Mouse (Mus musculus) liver, embryonic 16.5 days (tissue): ENCODE data around the gene Myrip. TPM values are rescaled to one million over a fixed set of nuclear protein-coding genes. Genes with fewer than 3 reads are reported as not detected.

Source experiments
- ATAC-seq: fragments of 200-750 bp; cut with Nextera tagmentation; 2 replicates; pipeline ENCODE4 v1.8.0; 2017; ENCODE audit warnings: low read depth, mild to moderate bottlenecking, moderate number of reproducible peaks, moderate library complexity
- H3K27ac ChIP-seq: fragments of 300-500 bp; sonication (generic); 2 replicates; pipeline ENCODE4 v1.5.1; 2014; ENCODE audit warnings: mild to moderate bottlenecking, low read length
- H3K27me3 ChIP-seq: fragments of 300-500 bp; sonication (generic); 2 replicates; pipeline ENCODE4 v1.6.1; 2014; ENCODE audit warnings: low read depth, low read length, mixed read lengths; ENCODE audit not compliant: control insufficient read depth, insufficient read depth
- H3K36me3 ChIP-seq: fragments of 300-500 bp; sonication (generic); 2 replicates; pipeline ENCODE4 v1.6.1; 2014; ENCODE audit warnings: mild to moderate bottlenecking; ENCODE audit not compliant: control insufficient read depth, insufficient read depth
- H3K4me1 ChIP-seq: fragments of 300-500 bp; sonication (generic); 2 replicates; pipeline ENCODE4 v1.6.1; 2014; ENCODE audit warnings: low read depth, low read length, mixed read lengths; ENCODE audit not compliant: control insufficient read depth
- H3K4me2 ChIP-seq: fragments of 300-500 bp; sonication (generic); 2 replicates; pipeline ENCODE4 v1.6.1; 2014; ENCODE audit warnings: low read depth, low read length, mixed read lengths
- H3K4me3 ChIP-seq: fragments of 300-500 bp; sonication (generic); 2 replicates; pipeline ENCODE4 v1.5.1; 2014; ENCODE audit warnings: low read depth, mild to moderate bottlenecking, low read length
- H3K9ac ChIP-seq: fragments of 300-500 bp; sonication (generic); 2 replicates; pipeline ENCODE4 v1.6.1; 2014; ENCODE audit warnings: low read depth, low read length
- H3K9me3 ChIP-seq: fragments of 300-500 bp; sonication (generic); replicated peaks from 2 replicates; pipeline ENCODE4 v1.6.1; 2016; ENCODE audit warnings: low read length; ENCODE audit not compliant: control insufficient read depth
- WGBS: fragments of 180-500 bp; shearing (Covaris S2); extraction: QIAGEN DNeasy Blood & Tissue Kit; methylation state at CpG from one replicate; pipeline ENCODE4 v1.1.7; 2014; ENCODE audit not compliant: insufficient replicate concordance; 5-methylcytosine and 5-hydroxymethylcytosine counted together
- polyA plus RNA-seq: library from polyadenylated mRNA; unstranded; fragments of >200 nt; fragmentation: Nextera tagmentation; extraction: Ambion mirVana; gene quantifications from 2 replicates; pipeline ENCODE4 v1.2.1, GENCODE M21; 2015

Myrip gene
- polyA plus RNA-seq, 1 experiment from 2014 or later, result 0.02 TPM

GRCm38 (mm10) chr9:120487076-120487475 lies 185.8 kb downstream of the Myrip start:
- Histone ChIP-seq H3K36me3 (no peaks in the 10 kb centered on the region), H3K9me3 (no peaks in the 10 kb centered on the region), H3K27ac (no peak overlapping the region), H3K27me3 (peaks cover 2% of the 10 kb centered on the region; the same call in 1 of the 2 replicates), H3K4me2 (no peak overlapping the region), H3K4me3 (no peak overlapping the region), H3K9ac (no peak overlapping the region), H3K4me1 (peaks cover 11% of the 10 kb centered on the region)
- WGBS, result 62% methylated on average over 8 of the region's 8 CpGs
- no peak for ATAC-seq

- no peak for ATAC-seq
- no peaks in the 10 kb centered on the region for H3K9me3 ChIP-seq
- peaks cover 2% of the 10 kb centered on the region; the same call in 1 of the 2 replicates for H3K27me3 ChIP-seq
- 69% methylated on average over 3 of the region's 3 CpGs for WGBS
- H3K4me3 ChIP-seq, result no peak overlapping the region; the same call in 1 of the 2 replicates
- H3K9ac ChIP-seq, result no peak overlapping the region
- peak overlapping the region; percentile 92; the same call in 1 of the 2 replicates for H3K4me2 ChIP-seq
- H3K27ac ChIP-seq, result no peak overlapping the region
- H3K36me3 ChIP-seq, result peaks cover 22% of the 10 kb centered on the region
- H3K4me1 ChIP-seq, result peaks cover 17% of the 10 kb centered on the region
Measured at GRCm38 (mm10) chr9:120491509-120491908, 190.2 kb downstream of the Myrip start.

GRCm38 (mm10) chr9:120492010-120492399 lies 190.7 kb downstream of the Myrip start, which contains the start of gene Eif1b:
Eif1b (plus strand) TSS chr9:120492232.
- peak within 1 kb of the TSS; percentile 90 for H3K9ac ChIP-seq
- WGBS, result 5% methylated on average over 19 of the region's 19 CpGs
- peaks cover 2% of the 10 kb centered on the region; the same call in 1 of the 2 replicates for H3K27me3 ChIP-seq
- H3K27ac ChIP-seq, result peak within 1 kb of the TSS; percentile 90
- no peaks in the 10 kb centered on the region for H3K9me3 ChIP-seq
- H3K4me3 ChIP-seq, result peak within 1 kb of the TSS; percentile 85
- H3K36me3 ChIP-seq, result peaks cover 22% of the 10 kb centered on the region
- peak within 1 kb of the TSS; percentile 92 for H3K4me2 ChIP-seq
- peaks cover 17% of the 10 kb centered on the region for H3K4me1 ChIP-seq
- ATAC-seq, result peak; percentile 19; the same call in 1 of the 2 replicates

- H3K4me2 ChIP-seq, result peak overlapping the region; percentile 92
- peaks cover 22% of the 10 kb centered on the region for H3K36me3 ChIP-seq
- H3K4me3 ChIP-seq, result peak overlapping the region; percentile 85
- peak overlapping the region; percentile 90 for H3K27ac ChIP-seq
- peak; percentile 86 for ATAC-seq
- WGBS, result under 1% methylated on average over 97 of the region's 97 CpGs
- H3K27me3 ChIP-seq, result peaks cover 2% of the 10 kb centered on the region; the same call in 1 of the 2 replicates
- no peaks in the 10 kb centered on the region for H3K9me3 ChIP-seq
- H3K4me1 ChIP-seq, result peaks cover 17% of the 10 kb centered on the region
- peak overlapping the region; percentile 90 for H3K9ac ChIP-seq
Measured at GRCm38 (mm10) chr9:120492400-120493351, 191.4 kb downstream of the Myrip start.

- H3K4me1 ChIP-seq, result peaks cover 17% of the 10 kb centered on the region
- H3K9ac ChIP-seq, result peak overlapping the region; percentile 90
- ATAC-seq, result no peak
- no peaks in the 10 kb centered on the region for H3K27me3 ChIP-seq
- peak overlapping the region; percentile 92 for H3K4me2 ChIP-seq
- no peaks in the 10 kb centered on the region for H3K9me3 ChIP-seq
- 50% methylated on average over 12 of the region's 12 CpGs for WGBS
- peak overlapping the region; percentile 85 for H3K4me3 ChIP-seq
- peaks cover 22% of the 10 kb centered on the region for H3K36me3 ChIP-seq
- peak overlapping the region; percentile 90 for H3K27ac ChIP-seq
Measured at GRCm38 (mm10) chr9:120493781-120494180, 192.5 kb downstream of the Myrip start.

GRCm38 (mm10) chr9:120496691-120497090 lies 195.4 kb downstream of the Myrip start:
- H3K27ac ChIP-seq, result no peak overlapping the region
- H3K4me1 ChIP-seq, result peaks cover 17% of the 10 kb centered on the region
- H3K4me2 ChIP-seq, result no peak overlapping the region
- no peak overlapping the region for H3K4me3 ChIP-seq
- 1% methylated on average over 3 of the region's 3 CpGs for WGBS
- no peak overlapping the region for H3K9ac ChIP-seq
- no peak for ATAC-seq
- peaks cover 22% of the 10 kb centered on the region for H3K36me3 ChIP-seq
- H3K27me3 ChIP-seq, result no peaks in the 10 kb centered on the region
- H3K9me3 ChIP-seq, result no peaks in the 10 kb centered on the region

GRCm38 (mm10) chr9:120497983-120498382 lies 196.7 kb downstream of the Myrip start:
- H3K4me2 ChIP-seq, result no peak overlapping the region
- H3K9me3 ChIP-seq, result no peaks in the 10 kb centered on the region
- H3K27me3 ChIP-seq, result no peaks in the 10 kb centered on the region
- no peak overlapping the region for H3K27ac ChIP-seq
- H3K36me3 ChIP-seq, result peaks cover 22% of the 10 kb centered on the region
- peaks cover 12% of the 10 kb centered on the region for H3K4me1 ChIP-seq
- no peak overlapping the region for H3K4me3 ChIP-seq
- no peak for ATAC-seq
- 79% methylated on average over 5 of the region's 5 CpGs for WGBS
- H3K9ac ChIP-seq, result no peak overlapping the region

GRCm38 (mm10) chr9:120501191-120501902 lies 200.0 kb downstream of the Myrip start:
- Histone ChIP-seq H3K4me3 (no peak overlapping the region), H3K4me1 (no peaks in the 10 kb centered on the region; the same call in none of the 2 replicates), H3K4me2 (no peak overlapping the region), H3K9me3 (0 out of 2 replicates have a peak, but pooled peaks cover under 1% of the 10 kb centered on the region), H3K27ac (no peak overlapping the region), H3K9ac (no peak overlapping the region), H3K36me3 (no peaks in the 10 kb centered on the region; the same call in 1 of the 2 replicates), H3K27me3 (no peaks in the 10 kb centered on the region)
- ATAC-seq, result no peak
- whole genome bisulfite sequencing, result 18% methylated on average over 10 of the region's 10 CpGs
